Mouse (Mus musculus) neutrophil, adult 5-6 weeks (primary cell): ENCODE measurements around the gene Ptpn11. TPM values are rescaled to one million over a fixed set of nuclear protein-coding genes. Genes with fewer than 3 reads are reported as not detected.

Experiments used
- ATAC-seq: fragments of 151-379, 151-347 bp; 2 replicates; pipeline ENCODE4 v1.8.0; 2017; ENCODE audit warnings: mild to moderate bottlenecking, moderate TSS enrichment; ENCODE audit not compliant: insufficient number of reproducible peaks, poor library complexity, low FRiP score, severe bottlenecking; ENCODE audit errors: extremely low read depth
- total RNA-seq: library from RNA; stranded (forward); fragments of 200-1000 nt; gene quantifications from 2 replicates; pipeline ENCODE4 v1.2.3, GENCODE M21; 2017

The Ptpn11 gene
- total RNA-seq, 1 experiment from 2014 or later, result 47.7 TPM

DNA sequence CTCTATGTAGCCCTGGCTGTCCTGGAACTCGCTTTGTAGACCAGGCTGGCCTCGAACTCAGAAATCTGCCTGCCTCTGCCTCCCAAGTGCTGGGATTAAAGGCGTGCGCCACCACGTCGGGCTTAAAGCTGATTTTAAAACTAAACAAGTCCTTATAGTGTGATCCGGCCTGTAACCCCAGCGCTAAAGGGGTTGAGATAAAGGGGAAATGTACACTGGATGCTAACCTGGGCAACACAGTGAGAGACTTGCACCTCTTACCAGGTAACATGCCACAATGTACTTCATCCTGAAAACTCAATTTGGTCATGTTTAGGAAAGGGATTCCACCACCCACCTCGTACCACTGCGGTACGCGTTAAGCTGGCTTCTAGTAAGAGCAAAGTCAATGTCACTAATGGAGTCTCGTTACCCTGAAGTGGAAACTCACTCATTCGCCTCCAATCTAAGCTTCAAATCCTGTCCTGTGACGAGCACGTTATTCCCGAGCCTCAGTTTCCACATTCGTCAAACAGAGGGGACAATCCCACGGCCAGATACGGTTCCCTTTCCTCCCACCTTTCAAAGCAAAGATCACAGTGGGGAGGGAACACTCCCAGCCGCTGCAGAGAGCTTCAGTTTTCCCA is 874 bp downstream of the Ptpn11 start:
- ATAC-seq, result no peak

DNA sequence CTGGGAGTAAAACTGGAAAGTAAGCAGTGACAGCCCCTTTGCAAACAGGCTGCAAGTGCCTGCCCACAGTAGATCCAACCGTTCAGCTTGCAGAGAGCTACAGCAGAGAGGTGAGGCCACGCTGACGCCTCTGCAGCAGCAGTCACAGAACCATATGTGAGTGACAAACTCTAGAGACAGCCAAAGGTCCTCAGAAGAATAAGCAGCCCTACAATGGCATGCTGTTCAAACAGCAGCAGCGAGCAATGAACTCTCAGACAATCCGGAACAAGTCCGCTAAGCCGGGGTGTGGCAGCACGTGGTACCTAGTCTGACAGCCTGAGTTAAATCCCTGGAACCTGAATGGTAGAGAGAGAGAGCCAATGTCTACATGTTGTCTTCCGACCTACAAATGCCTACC is 2.0 kb downstream of the Ptpn11 start:
- ATAC-seq, result no peak

GRCm38 (mm10) chr5:121188265-121188664 is 2.9 kb downstream of the Ptpn11 start:
- ATAC-seq, result no peak

- no peak for ATAC-seq
Observed at GRCm38 (mm10) chr5:121187580-121188001, 3.6 kb downstream of the Ptpn11 start.

GRCm38 (mm10) chr5:121184945-121185551 is 6.1 kb downstream of the Ptpn11 start:
- no peak for ATAC-seq

DNA sequence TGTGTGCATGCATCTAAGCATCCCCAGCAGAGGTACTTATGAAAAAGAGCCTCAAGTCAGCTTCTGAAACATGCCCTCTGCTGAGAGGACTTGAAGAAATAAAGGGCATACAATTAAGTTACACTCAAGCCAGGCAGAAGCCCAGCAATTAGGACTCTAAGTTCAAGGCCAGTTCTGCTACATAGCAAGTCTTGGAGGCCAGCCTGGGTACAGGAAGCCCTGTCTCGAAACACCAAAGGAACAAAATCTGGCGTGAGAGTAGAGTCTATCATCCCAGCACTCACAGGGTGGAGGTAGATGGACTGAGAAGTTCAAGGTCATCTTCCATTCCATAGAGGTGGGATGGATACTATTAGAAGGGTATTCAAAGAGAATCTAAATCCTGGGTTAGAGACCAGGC is 6.8 kb downstream of the Ptpn11 start:
- ATAC-seq, result no peak

- ATAC-seq, result no peak
Observed at GRCm38 (mm10) chr5:121183269-121183668, 7.9 kb downstream of the Ptpn11 start.

DNA sequence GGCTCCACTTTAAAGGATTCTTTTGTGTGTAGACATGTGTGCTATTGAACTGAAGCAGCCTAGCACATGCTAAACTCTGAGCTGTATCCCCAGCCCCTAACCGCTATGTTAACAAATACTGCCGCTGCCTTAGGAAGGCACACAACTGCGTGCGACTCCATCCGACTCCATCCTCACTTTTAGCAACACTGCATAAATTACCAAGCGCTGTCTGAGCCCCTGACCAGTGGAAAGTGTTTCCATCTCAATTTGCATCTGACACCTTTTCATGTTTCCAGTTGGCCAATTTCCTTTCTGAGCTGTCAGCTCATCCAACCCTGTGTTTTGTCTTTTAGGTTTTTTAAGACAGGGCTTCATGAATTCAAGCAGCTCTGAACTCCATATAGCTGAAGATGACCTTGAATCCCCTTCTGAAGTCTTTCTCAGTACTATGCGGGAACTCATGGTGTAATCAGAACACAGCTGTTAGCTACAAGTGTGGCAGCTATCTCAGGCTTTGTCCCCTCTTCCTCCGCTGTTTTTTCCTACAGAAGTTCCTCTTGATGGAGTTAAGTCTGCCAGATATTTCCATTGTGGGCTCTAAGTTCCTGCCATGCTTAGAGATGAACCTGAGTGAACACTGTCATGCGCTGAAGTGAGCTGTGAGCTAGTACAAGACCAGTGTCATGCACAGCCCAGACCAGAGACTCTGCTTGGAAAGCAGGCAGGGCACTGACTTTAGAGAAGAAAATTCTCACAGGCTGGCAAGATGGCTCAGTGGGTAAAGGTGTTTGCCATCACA is 11.9 kb downstream of the Ptpn11 start:
- no peak for ATAC-seq

DNA sequence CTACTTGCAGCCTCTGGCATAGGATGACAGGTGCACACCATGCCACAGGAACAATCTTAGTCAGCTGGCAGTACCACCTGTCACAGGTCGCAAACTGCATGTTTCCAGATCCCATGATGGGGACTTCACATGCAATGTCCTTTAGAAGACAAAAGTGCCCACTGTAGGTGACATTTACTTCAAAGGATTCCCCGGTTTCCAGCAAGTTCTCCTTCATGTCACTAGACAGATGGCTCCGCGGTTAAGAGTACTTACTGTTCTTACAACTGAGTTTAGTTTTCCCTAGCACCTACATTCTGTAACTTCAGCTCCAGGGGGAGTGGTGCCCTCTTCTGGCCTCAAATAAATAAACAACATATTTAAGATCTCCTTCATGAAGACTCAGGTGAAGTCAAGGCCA is 18.4 kb downstream of the Ptpn11 start:
- ATAC-seq, result no peak

- no peak for ATAC-seq
Observed at GRCm38 (mm10) chr5:121169588-121169987, 21.6 kb downstream of the Ptpn11 start.

GRCm38 (mm10) chr5:121166884-121167283 is 24.3 kb downstream of the Ptpn11 start:
- no peak for ATAC-seq

DNA sequence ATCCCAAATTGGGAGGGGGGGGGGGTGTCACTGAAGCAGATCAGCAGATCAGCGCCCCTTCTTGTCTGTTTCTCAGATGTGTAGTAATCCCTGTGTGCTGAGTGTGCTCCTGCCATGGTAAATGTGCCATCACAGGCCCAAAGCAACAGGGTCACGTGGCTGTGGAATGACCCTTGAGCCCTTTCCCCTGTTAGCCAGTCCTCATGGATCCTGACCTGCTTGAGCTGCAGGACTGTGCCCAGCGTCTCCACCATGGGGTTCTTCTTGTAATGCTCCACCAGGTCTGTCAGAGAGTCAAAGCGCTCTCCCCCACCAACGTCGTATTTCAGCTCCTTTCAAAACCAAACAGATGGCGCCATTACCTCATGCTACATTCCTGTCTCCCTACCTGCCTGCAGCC is 28.3 kb downstream of the Ptpn11 start:
- ATAC-seq, result no peak

DNA sequence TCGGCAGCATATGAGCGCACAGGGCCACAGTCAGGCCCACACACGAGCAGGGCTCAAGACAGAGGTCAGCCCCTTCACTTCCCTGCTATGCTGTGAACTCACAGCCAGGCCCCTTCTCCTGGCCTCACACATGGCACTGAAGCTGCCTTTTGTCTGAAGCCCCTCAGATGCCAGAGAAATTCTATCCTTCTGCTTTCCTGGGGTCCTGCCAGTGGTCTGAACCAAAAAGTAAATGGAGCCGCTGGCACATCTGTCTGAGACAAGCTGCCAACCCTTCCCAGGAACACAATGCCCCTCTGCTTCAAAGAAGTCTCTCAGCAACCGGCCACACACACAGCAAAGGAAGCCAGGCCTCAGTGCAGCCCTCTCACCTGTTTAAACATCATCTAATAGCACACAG is 28.9 kb downstream of the Ptpn11 start:
- ATAC-seq, result no peak

- no peak for ATAC-seq
Observed at GRCm38 (mm10) chr5:121158966-121159365, 32.2 kb downstream of the Ptpn11 start.

DNA sequence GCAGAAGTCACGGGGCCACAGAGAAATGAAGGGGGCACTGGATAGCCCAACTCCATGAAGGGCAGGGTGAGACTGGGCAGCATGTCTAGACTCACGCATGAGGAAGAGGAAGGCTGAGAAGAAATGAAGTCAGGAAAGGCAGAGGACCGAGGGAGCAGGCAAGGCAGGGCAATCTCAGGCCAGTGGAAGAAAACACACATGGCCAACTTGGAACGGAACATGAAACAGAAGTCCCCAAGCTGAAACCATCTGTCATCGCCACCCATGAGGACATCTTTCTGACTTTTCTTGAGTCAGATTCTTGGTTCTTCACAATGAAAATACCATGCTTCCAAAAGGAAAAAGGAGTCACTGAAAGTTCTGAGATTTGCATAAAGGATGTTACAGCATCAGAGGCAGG is 33.7 kb downstream of the Ptpn11 start:
- no peak for ATAC-seq

GRCm38 (mm10) chr5:121157017-121157416 is 34.2 kb downstream of the Ptpn11 start:
- no peak for ATAC-seq

DNA sequence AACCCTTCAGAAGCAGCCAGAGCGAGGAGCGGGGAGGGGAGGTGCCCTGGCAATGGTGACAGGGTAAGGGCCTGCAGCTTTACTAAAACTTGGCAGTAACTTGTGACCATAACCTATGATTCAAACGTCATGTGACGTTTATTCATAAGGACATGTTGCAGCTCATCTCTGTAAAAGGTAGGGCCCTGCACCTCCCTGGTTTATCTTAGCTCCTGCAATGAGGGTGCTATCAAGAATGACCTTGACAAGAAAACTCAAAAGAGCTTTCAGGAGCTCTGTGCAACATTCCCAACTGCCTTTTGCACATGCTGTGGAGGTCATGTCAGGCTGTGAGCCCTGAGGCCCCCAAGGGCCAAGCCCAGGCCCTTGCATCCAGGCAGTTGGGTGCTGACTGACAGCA is 35.1 kb downstream of the Ptpn11 start:
- no peak for ATAC-seq

GRCm38 (mm10) chr5:121150684-121151083 is 40.5 kb downstream of the Ptpn11 start:
- no peak for ATAC-seq

DNA sequence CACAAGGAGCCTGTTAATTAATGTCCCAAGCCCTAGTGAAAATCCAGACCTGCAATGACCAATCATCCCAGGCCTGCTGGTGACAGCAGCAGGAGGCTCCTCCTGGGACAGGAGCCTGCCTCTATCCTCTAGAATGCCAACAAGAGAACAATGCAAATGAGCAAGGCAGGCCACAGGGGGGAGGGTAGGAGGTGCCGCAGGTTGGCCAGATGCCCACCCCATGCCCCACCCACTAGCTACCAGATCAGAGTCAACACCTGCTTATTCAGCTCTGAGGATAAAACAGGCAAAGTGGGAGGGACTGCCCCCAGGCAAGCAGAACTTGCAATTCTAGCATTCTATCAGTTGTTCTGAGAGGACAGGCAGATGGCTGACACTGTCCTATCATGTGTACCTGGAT is 42.0 kb downstream of the Ptpn11 start:
- no peak for ATAC-seq

DNA sequence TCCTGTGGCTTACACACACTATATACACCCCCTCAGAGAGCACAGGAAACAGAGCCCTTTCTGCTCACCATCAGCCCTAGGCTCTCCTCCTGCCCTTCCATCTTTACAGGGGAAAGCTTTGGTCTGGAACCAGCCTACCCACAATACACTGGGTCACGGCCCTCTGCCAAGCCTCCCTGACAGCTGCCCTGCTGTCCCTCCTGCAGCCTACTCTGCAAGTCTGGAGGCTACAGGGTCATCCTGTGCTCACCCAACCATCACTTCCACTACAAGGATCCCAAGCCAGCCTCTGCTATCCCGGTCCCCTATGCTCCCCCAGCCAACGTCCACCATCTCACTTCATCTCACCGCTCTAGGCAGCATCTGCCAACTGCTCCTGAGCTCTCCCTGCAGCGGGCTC is 44.9 kb downstream of the Ptpn11 start:
- ATAC-seq, result no peak
